Mouse (Mus musculus) gastrocnemius, adult 18-20 months (tissue): ENCODE results near the gene Susd6. TPM values are rescaled to one million over a fixed set of nuclear protein-coding genes. Genes with fewer than 3 reads are reported as not detected.

Source experiments
- DNase-seq: peaks from one replicate; pipeline ENCODE4 v3.0.0; 2021; ENCODE audit warnings: low spot score
- total RNA-seq, 2 experiments: library from RNA; stranded (reverse); gene quantifications; 2 replicates each; pipeline ENCODE4 v1.2.3; 2021

Susd6 gene
- total RNA-seq, 2 experiments from 2014 or later, result 39.3 to 43.9 TPM

GRCm38 (mm10) chr12:80834156-80834900, 44.0 kb downstream of the Susd6 start:
- no peak for DNase-seq

GRCm38 (mm10) chr12:80834901-80835570, 44.7 kb downstream of the Susd6 start:
- no peak for DNase-seq

- no peak for DNase-seq
Observed at GRCm38 (mm10) chr12:80837614-80838013, 47.3 kb downstream of the Susd6 start.

- DNase-seq, result no peak
Observed at GRCm38 (mm10) chr12:80838271-80838670, 48.0 kb downstream of the Susd6 start.

GRCm38 (mm10) chr12:80838787-80839186, 48.5 kb downstream of the Susd6 start:
- no peak for DNase-seq

- DNase-seq, result no peak
Observed at GRCm38 (mm10) chr12:80839631-80840030, 49.3 kb downstream of the Susd6 start.

GRCm38 (mm10) chr12:80841618-80842017, 51.3 kb downstream of the Susd6 start:
- DNase-seq, result no peak

GRCm38 (mm10) chr12:80842609-80843008, 52.3 kb downstream of the Susd6 start:
- DNase-seq, result no peak

- no peak for DNase-seq
Observed at GRCm38 (mm10) chr12:80843236-80843635, 52.9 kb downstream of the Susd6 start.

GRCm38 (mm10) chr12:80843651-80844444, 53.5 kb downstream of the Susd6 start:
- DNase-seq, result peak; percentile 43

- DNase-seq, result no peak
Observed at GRCm38 (mm10) chr12:80845901-80846300, 55.6 kb downstream of the Susd6 start.

- peak; percentile 48 for DNase-seq
Observed at GRCm38 (mm10) chr12:80846861-80847268, 56.6 kb downstream of the Susd6 start.

- DNase-seq, result no peak
Observed at GRCm38 (mm10) chr12:80852001-80852400, 61.7 kb downstream of the Susd6 start.

GRCm38 (mm10) chr12:80853737-80854136, 63.4 kb downstream of the Susd6 start:
- no peak for DNase-seq

GRCm38 (mm10) chr12:80854671-80855070, 64.4 kb downstream of the Susd6 start:
- DNase-seq, result no peak

GRCm38 (mm10) chr12:80855100-80855499, 64.8 kb downstream of the Susd6 start:
- no peak for DNase-seq

- DNase-seq, result no peak
Observed at GRCm38 (mm10) chr12:80855581-80855980, 65.3 kb downstream of the Susd6 start.

GRCm38 (mm10) chr12:80857636-80858293, 67.5 kb downstream of the Susd6 start:
- DNase-seq, result no peak

GRCm38 (mm10) chr12:80858307-80858706, 68.0 kb downstream of the Susd6 start:
- no peak for DNase-seq

GRCm38 (mm10) chr12:80861916-80862315, 71.6 kb downstream of the Susd6 start:
- DNase-seq, result no peak

- DNase-seq, result no peak
Observed at GRCm38 (mm10) chr12:80863370-80863769, 73.1 kb downstream of the Susd6 start.

GRCm38 (mm10) chr12:80865175-80865574, 74.9 kb downstream of the Susd6 start:
- DNase-seq, result no peak
